Mouse (Mus musculus) frontal cortex, postnatal 10 days (tissue): ENCODE results near the gene Pfdn5.

Experiments used
- DNase-seq, 2 experiments: peaks; one replicate each; pipeline ENCODE4 v3.0.0; 2022; ENCODE audit warnings: low spot score in 2 of 2, mixed read lengths in 1 of 2

The Pfdn5 gene

GRCm38 (mm10) chr15:102326022-102326576 is at the start of gene Pfdn5:
Gene Pfdn5, plus strand, starts transcription at chr15:102326116.
- DNase-seq, result peak; percentile 72 to 84

DNA sequence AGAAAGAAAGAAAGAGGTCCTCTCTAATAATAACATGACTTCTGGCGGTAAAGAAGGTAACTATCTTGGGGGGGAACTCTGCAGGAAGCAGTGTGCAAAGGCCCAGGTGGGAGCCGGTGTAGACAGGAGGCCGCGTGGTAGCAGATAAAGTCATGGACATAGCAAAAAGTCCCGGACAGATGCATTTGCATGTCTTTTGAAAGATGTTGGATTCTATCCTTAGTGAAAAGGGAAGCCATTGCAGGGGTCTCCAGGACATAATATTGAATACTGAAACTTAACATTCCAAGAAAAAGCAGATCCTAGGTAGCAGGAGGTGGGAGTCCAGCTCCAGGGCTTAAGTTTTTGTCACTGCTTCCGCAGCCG is 47.2 kb upstream of the Pfdn5 start:
- no peak for DNase-seq

DNA sequence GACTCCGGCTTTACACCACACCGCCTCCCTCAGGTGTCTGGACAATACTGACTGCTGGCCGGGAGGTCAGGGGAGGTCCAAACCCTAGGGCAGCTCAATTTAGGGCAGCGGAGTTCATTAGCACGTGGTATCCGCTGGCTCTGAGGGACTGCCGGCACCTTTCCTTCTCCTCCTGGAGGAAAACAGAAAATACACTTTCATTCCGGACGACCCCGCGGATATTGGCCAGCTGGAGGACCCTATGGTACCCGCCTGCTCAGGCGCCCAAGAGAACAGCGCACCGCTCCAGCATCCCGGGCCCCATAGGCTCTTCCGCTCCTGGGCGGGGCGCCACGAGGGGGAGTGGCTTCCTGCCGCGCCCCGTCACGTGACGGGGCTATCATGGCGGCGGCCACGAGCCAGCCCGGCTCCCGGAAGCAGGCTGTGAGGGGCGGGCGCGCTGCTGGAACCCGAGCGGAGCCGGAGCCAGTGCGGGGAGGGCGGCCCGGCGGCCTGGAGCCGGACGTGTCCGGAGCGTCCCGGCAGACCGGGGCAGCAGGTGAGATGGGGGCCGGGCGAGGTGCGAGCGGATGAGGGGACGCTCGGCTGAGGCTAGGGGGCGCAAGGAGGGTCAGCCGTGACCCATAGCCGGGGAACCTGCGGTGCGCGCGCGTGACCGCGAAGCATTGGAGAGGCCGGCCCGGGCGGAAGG is 46.7 kb upstream of the Pfdn5 start, which contains the start of gene Mfsd5:
Mfsd5 (plus strand) TSS at position 363 of the 691 bp plus-strand sequence.
- DNase-seq, result peak; percentile 62 to 84

DNA sequence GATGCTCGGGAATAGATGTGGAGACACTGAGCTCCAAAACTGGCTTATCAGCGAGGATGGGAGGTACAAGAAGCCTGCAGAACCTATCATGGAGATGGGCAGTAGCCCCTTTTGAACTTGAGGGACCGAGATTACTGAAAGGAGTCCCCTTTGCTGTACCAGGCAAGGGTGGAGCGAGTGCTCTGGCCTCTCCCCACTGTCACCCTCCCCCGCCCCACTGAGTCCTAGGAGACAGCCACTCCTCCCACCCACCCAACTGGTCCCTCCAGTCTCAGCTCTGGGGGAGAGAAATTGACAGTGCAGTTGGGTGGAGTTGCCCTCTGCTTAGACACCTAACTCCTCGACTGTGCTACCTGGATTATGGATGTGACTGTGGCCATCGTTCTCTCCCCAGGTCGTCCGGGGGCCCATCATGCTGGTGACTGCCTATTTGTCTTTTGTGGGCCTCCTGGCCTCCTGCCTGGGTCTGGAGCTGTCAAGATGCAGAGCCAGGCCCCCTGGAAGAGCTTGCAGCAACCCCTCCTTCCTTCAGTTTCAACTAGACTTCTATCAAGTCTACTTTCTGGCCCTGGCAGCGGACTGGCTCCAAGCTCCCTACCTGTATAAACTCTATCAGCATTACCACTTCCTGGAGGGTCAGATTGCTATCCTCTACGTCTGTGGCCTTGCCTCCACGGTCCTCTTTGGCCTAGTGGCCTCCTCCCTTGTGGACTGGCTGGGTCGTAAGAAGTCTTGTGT is 46.0 kb upstream of the Pfdn5 start:
- no peak for DNase-seq

DNA sequence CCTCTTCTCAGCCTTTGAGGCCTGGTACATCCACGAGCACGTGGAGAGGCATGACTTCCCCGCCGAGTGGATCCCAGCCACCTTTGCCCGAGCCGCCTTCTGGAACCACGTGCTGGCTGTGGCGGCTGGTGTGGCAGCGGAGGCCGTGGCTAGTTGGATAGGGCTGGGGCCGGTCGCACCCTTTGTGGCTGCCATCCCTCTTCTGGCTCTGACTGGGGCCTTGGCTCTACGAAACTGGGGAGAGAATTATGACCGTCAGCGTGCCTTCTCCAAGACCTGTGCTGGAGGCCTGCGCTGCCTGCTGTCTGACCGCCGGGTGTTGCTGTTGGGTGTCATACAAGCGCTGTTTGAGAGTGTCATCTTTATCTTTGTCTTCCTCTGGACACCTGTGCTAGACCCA is 45.3 kb upstream of the Pfdn5 start:
- DNase-seq, result peak in 1 of 2 experiments; percentile 10

GRCm38 (mm10) chr15:102282463-102283292 is 43.2 kb upstream of the Pfdn5 start:
- DNase-seq, result no peak

- no peak for DNase-seq
These were observed 42.3 kb upstream of the Pfdn5 start for GRCm38 (mm10) chr15:102283648-102284047.

DNA sequence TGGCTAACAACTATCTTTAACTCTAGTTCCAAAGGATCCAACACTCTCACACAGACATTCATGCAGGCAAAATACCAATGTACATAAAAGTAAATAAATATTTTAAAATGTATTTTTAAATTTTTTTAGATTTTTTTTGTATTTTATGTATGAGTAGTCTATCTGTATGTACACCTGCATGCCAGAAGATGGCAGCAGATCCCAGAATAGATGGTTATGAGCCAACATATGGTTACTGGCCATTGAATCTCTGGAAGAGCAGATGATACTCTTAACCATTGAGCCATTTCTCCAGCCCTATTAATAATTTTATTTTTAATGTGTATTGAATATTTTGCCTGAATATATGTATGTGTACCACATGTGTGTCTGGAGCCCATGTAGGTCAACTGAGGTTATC is 38.5 kb upstream of the Pfdn5 start:
- no peak for DNase-seq

DNA sequence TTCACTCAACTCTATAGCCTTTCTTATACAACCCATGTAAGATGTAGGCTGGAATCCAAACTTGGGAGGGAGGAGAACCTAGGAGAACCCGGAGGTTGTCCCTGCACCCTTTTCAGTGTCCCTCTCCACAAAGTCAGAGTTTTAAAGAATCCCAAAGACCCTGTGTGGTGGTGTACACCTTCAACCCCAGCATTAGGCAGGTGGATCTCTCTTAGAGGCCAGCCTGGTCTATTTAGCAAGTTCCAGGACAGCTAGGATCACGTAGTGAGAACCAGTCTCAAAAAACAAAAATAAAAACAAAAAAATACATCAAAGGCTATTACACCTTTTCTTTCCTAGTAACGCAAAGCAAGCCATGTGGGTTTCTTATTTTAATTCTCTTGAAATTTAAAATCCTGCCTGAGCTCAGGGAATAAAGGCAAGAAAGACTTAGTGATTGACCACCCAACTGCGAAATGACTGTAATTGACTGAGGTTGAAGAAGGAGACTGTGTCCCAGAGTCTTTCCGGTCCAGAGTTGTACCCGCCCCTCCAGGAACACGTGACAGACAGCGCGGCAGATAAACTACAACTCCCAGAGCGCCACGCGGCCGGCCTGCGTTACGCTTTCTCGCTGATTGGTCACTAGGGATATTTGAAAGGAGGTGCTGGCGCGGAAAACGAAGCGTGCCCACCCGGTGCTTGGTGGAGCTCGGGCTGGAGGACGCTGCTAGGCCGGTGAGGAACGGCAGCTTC is 30.1 kb upstream of the Pfdn5 start, which contains the start of gene Espl1:
Espl1 (plus strand) TSS at position 634 of the 735 bp plus-strand sequence.
- peak; percentile 87 to 93 for DNase-seq

DNA sequence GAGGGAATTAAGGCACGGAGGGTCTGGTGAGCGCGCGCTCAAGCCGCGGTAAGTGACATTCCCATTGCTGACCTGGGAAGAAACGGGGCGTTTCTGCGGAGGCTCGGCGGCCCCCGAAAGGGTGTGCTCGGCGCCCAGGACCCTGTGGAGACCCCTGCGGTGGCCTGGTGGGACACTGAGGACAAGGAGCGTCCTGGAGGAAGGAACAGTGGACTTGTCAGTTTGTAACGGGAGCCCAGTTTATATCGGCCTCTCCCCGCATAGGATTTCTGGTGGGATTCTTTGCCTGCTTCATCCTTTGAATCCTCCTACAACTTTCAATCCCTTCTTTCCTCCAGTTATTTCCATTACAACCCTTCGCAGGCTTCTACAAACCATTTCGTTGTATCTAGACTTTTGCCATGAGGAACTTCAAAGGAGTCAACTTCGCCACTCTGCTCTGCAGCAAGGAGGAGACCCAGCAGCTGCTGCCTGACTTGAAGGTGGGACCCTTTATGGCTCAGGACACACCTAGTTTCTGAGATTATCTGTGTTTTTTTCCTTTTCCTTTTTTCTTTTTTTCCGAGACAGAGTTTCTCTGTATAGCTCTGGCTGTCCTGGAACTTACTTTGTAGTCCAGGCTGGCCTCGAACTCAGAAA is 29.4 kb upstream of the Pfdn5 start:
- no peak for DNase-seq

DNA sequence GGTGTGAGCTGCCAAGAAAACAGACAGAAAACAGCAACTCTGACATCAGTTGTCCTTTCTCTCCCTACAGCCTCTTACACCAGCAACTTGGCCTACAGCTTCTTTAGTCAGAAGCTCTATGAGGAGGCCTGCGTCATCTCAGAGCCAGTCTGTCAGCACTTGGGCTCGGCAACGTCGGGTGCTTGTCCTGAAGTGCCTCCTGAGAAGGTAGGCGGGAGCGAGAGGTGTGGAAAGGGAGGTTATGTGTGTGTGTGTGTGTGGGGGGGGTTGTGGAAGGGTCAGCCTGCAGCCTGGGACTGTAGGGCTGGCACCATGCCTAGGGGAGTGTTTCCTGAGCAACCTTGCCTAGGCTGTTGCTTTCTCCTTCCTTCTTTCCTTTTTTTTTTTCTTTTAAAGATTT is 23.4 kb upstream of the Pfdn5 start:
- no peak for DNase-seq

GRCm38 (mm10) chr15:102308717-102309116 is 17.2 kb upstream of the Pfdn5 start:
- DNase-seq, result no peak

- DNase-seq, result no peak
These were observed 15.7 kb upstream of the Pfdn5 start for GRCm38 (mm10) chr15:102310074-102310845.

- DNase-seq, result no peak
These were observed 14.4 kb upstream of the Pfdn5 start for GRCm38 (mm10) chr15:102311489-102311888.

DNA sequence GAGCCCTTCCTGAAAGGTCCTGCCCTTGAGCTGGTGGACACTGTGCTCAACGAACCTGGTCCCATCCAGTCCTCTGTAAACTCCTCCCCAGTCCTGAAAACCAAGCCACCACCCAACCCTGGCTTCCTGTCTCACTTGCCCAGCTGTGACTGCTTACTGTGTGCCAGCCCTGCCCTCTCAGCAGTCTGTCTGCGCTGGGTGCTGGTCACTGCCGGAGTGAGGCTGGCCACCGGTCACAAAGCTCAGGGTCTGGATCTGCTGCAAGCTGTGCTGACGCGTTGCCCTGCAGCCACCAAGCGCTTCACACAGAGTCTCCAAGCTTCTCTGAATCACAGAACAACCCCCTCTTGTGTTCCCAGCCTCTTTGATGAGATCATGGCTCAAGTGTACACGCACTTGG is 10.6 kb upstream of the Pfdn5 start:
- DNase-seq, result no peak

GRCm38 (mm10) chr15:102316263-102316662 is 9.7 kb upstream of the Pfdn5 start:
- DNase-seq, result peak in 1 of 2 experiments; percentile 28

DNA sequence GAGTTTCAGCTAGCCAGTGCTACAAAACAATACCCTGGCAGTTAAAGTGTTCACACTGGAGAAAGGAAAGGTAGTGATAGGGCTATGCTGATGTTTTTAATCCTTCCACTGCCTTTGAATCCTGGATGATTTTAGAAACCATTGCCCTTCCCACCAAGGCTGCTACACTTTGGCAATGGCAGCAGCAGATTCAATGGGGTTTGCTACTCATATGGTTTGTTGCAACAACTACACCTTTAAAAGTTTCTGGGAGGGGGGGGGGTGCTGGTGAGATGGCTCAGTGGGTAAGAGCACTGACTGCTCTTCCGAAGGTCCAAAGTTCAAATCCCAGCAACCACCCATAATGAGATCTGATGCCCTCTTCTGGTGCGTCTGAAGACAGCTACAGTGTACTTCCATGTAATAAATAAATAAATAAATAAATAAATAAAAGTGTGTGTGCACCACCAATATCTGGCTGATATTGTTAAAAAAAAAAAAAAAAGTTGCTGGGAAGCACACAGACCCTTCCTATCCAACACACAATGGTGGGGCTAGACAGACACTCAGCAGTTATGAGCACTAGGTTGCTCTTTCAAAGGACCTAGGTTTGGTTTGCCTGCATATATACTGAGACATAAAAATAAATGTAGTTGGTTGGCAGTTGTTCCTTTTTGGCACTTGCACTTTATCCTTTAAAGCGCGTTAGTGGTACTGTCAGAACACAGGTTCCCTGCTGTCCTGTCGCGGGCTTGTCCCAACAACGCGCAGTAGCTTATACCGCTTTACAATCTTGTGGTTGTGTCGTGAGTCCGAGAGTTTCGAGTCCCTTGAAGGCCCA is 1.1 kb upstream of the Pfdn5 start:
- DNase-seq, result no peak

- no peak for DNase-seq
These were observed 976 bp downstream of the Pfdn5 start for GRCm38 (mm10) chr15:102326892-102327291.

DNA sequence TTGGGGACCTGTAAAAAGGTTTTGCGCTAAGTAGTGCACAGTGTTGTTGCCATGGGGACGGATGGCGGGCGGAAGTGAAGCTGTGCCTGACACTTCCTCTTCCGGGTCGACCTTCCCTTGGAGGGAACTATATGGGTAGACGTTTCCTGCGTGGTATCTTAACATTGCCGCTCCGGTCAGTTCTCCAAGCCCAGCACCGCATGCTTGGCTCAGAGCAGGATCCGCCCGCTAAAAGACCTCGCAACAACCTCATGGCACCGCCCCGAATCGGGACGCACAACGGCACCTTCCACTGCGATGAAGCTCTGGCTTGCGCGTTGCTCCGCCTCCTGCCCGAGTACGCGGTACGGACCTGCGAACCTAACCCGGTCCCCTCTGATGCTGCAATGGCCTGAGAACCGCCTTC is 5.7 kb downstream of the Pfdn5 start, which contains the start of gene Myg1:
Myg1 (plus strand) TSS at position 100 of the 406 bp plus-strand sequence.
- DNase-seq, result peak; percentile 69 to 79
